10 mouse cellular contexts compared by ENCODE assay signal in the genomic region with DNA sequence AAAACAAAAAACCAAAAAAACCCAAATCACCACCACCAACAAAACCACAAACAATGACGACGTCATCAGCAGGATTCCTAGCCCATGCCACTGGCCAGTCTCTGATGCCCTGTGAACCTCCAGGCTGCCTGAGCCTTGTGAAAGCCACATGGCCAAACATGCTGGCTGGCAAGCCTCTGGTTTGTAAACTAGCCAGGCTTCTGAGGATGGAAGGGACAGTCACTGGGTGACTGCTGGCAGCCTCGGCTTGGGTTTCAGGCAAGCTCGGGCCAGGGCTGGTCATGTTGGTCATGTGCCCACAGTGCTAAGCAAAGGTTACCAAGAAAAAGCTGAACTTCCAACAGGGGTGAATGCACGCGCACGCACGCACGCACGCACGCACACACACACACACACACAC. TPM values are rescaled to one million over a fixed set of nuclear protein-coding genes. Genes with fewer than 3 reads are reported as not detected.
A peak's percentile ranks its signal among the peaks of the same experiment; 100 is the strongest.
DNase-seq lines count a peak whose midpoint lies in the region; ATAC-seq and TF ChIP-seq lines count a peak whose summit lies in the region.
"Had no signal": no experiment of that assay in that cellular context is flagged by ENCODE, and none has a peak within 500 bp of the region (broad histone marks: within the 10 kb centered on the region; RNA-seq: fewer than 3 reads in every experiment).

No protein-coding gene starts in this region.

- no peaks in the 10 kb centered on the region for H3K4me1 ChIP-seq in embryonic facial prominence, embryonic 14.5 days (ENCODE audit: control insufficient read depth, insufficient read depth, low read length)
- H3K4me1 ChIP-seq in embryonic facial prominence, embryonic 10.5 days, result peaks cover 14% of the 10 kb centered on the region; the same call in 1 of the 2 replicates
- H3K4me1 ChIP-seq in liver, postnatal 0 days (ENCODE audit: insufficient read depth), result no peaks in the 10 kb centered on the region
- no peaks in the 10 kb centered on the region for H3K4me1 ChIP-seq in liver, embryonic 12.5 days

- ATAC-seq in embryonic facial prominence, embryonic 14.5 days (ENCODE audit: low read depth), result no peak
- peak; percentile 22; the same call in 1 of the 2 replicates for ATAC-seq in liver, postnatal 0 days
- ATAC-seq in liver, embryonic 12.5 days, result no peak

- TF ChIP-seq EP300 in liver, postnatal 0 days (IDR thresholded peaks at IDR 0.05; ENCODE audit: low read depth), result no peak

- TF ChIP-seq CTCF in liver, postnatal 0 days (IDR thresholded peaks at IDR 0.05; ENCODE audit: low read depth), result no peak

- no peak for DNase-seq in embryonic facial prominence, embryonic 14.5 days (ENCODE audit: low spot score)
- no peak for DNase-seq in embryonic facial prominence, embryonic 10.5 days (ENCODE audit: low spot score)
- DNase-seq in liver, postnatal 0 days, result no peak
- peak; percentile 90 to 91 for DNase-seq in cerebellum, postnatal 14 days
- peak; percentile 39 for DNase-seq in lung, postnatal 25 days (ENCODE audit: low spot score)
- DNase-seq in right cerebral cortex, postnatal 36 days (ENCODE audit: low spot score in 2 of 2), result no peak
- no peak for DNase-seq in spleen, adult 18-20 months

- H3K36me3 ChIP-seq in embryonic facial prominence, embryonic 14.5 days (ENCODE audit: control insufficient read depth, insufficient read depth, low read length), result peaks cover 89% of the 10 kb centered on the region
- H3K36me3 ChIP-seq in embryonic facial prominence, embryonic 10.5 days (replicated peaks), result peaks cover 100% of the 10 kb centered on the region
- H3K36me3 ChIP-seq in liver, postnatal 0 days (replicated peaks; ENCODE audit: insufficient read depth, low read length), result peaks cover 50% of the 10 kb centered on the region
- peaks cover 85% of the 10 kb centered on the region for H3K36me3 ChIP-seq in liver, embryonic 12.5 days

- H3K9ac ChIP-seq in embryonic facial prominence, embryonic 14.5 days (ENCODE audit: low read depth, low read length), result peak overlapping the region; percentile 16; the same call in 1 of the 2 replicates
- no peak overlapping the region for H3K9ac ChIP-seq in liver, postnatal 0 days (replicated peaks)
- no peak overlapping the region for H3K9ac ChIP-seq in liver, embryonic 12.5 days
- H3K9ac ChIP-seq: heart, embryonic 13.5 days; liver, embryonic 14.5 days had no signal

- WGBS in embryonic facial prominence, embryonic 14.5 days, result 88% methylated on average over 11 of the region's 11 CpGs
- 94% methylated on average over 11 of the region's 11 CpGs for WGBS in embryonic facial prominence, embryonic 10.5 days
- 85% methylated on average over 11 of the region's 11 CpGs for WGBS in liver, postnatal 0 days (ENCODE audit: insufficient replicate concordance)
- 81% methylated on average over 11 of the region's 11 CpGs for WGBS in liver, embryonic 12.5 days (ENCODE audit: insufficient replicate concordance)

- H3K9me3 ChIP-seq in embryonic facial prominence, embryonic 14.5 days (ENCODE audit: control insufficient read depth, low read length), result no peaks in the 10 kb centered on the region
- H3K9me3 ChIP-seq in embryonic facial prominence, embryonic 10.5 days, result no peaks in the 10 kb centered on the region
- no peaks in the 10 kb centered on the region for H3K9me3 ChIP-seq in liver, postnatal 0 days (ENCODE audit: low read length)
- no peaks in the 10 kb centered on the region for H3K9me3 ChIP-seq in liver, embryonic 12.5 days (replicated peaks)
- H3K9me3 ChIP-seq: heart, embryonic 13.5 days had no signal

- H3K4me2 ChIP-seq in embryonic facial prominence, embryonic 14.5 days (ENCODE audit: low read depth, low read length), result no peak overlapping the region
- H3K4me2 ChIP-seq in liver, postnatal 0 days (ENCODE audit: low read depth, low read length), result no peak overlapping the region
- H3K4me2 ChIP-seq in liver, embryonic 12.5 days, result no peak overlapping the region
- H3K4me2 ChIP-seq: heart, embryonic 13.5 days had no signal

- no peaks in the 10 kb centered on the region for H3K27me3 ChIP-seq in embryonic facial prominence, embryonic 14.5 days (replicated peaks; ENCODE audit: control insufficient read depth, insufficient read depth, low read length)
- H3K27me3 ChIP-seq in embryonic facial prominence, embryonic 10.5 days (replicated peaks; ENCODE audit: low read depth, poor library complexity, severe bottlenecking), result no peaks in the 10 kb centered on the region
- no peaks in the 10 kb centered on the region for H3K27me3 ChIP-seq in liver, postnatal 0 days (ENCODE audit: insufficient read depth, low read length)
- H3K27me3 ChIP-seq in liver, embryonic 12.5 days (replicated peaks), result no peaks in the 10 kb centered on the region
- H3K27me3 ChIP-seq: heart, embryonic 13.5 days had no signal

- no peak overlapping the region for H3K4me3 ChIP-seq in embryonic facial prominence, embryonic 14.5 days (ENCODE audit: low read depth, low read length)
- H3K4me3 ChIP-seq in embryonic facial prominence, embryonic 10.5 days, result no peak overlapping the region
- no peak overlapping the region for H3K4me3 ChIP-seq in liver, postnatal 0 days (ENCODE audit: low read depth, low read length)
- no peak overlapping the region for H3K4me3 ChIP-seq in liver, embryonic 12.5 days
- H3K4me3 ChIP-seq: heart, embryonic 13.5 days had no signal

- H3K27ac ChIP-seq in embryonic facial prominence, embryonic 14.5 days (replicated peaks; ENCODE audit: low read depth, low read length), result no peak overlapping the region
- H3K27ac ChIP-seq in embryonic facial prominence, embryonic 10.5 days (replicated peaks), result no peak overlapping the region
- no peak overlapping the region for H3K27ac ChIP-seq in liver, postnatal 0 days (ENCODE audit: low read depth)
- no peak overlapping the region for H3K27ac ChIP-seq in liver, embryonic 12.5 days
- H3K27ac ChIP-seq: heart, embryonic 13.5 days; liver, embryonic 14.5 days had no signal

RNA-seq across cellular contexts. Expression of gene Rflna, which starts 18.3 kb away (rescaled TPM):
- 19.3 and 29.0 TPM in 2 replicates for polyA plus RNA-seq in embryonic facial prominence, embryonic 14.5 days (2014; fragmentation: Nextera tagmentation; extraction: Ambion mirVana)
- 5.1 and 6.9 TPM in 2 replicates for polyA plus RNA-seq in embryonic facial prominence, embryonic 10.5 days (2016; fragmentation: Nextera tagmentation; extraction: Ambion mirVana)
- polyA plus RNA-seq in liver, postnatal 0 days (2015; fragmentation: Nextera tagmentation; extraction: Ambion mirVana), result 0.21 and 0.27 TPM in 2 replicates
- 0.45 and 0.69 TPM in 2 replicates for polyA plus RNA-seq in liver, embryonic 12.5 days (2016; fragmentation: Nextera tagmentation; extraction: Ambion mirVana)

Comparison
In these comparisons a context has a peak if more than half of its experiments do, and no peak if none do; other contexts are left out.
1. DNase-seq: peak in cerebellum, postnatal 14 days (2 of 2) and lung, postnatal 25 days (single experiment); none in embryonic facial prominence, embryonic 14.5 days (single experiment), embryonic facial prominence, embryonic 10.5 days (single experiment), liver, postnatal 0 days (single experiment), right cerebral cortex, postnatal 36 days (0 of 2) and spleen, adult 18-20 months (0 of 2).